Mouse (Mus musculus): ENCODE measurements around the gene Myo1a.

DNA sequence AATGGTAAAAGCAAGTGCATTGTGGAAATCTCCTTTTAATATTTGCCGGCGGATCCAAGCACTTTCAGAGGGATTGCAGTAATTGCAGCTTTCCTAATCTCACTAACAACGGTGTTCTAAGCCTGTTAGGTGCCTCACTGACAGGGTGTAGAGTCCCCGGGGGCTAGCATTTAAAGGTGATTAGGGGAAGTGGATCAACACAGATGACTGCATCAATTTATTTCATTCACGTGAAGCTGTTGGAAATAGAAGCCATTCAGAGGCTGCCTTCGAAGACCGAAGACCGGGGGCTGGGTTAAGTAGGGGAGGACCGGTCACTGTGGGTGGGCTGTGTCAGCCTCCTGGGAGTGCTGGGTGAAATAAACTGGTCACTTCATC, 26.0 kb downstream of the Myo1a start:
- TF ChIP-seq POLR2A (IDR thresholded peaks at IDR 0.05; ENCODE audit: control insufficient read depth, low read depth, low read length) (no peak), CTCF (IDR thresholded peaks at IDR 0.05; ENCODE audit: control insufficient read depth, insufficient read depth, insufficient replicate concordance, low read depth, low read length) (no peak)

Data from testis, adult 2 months (tissue).